Mouse (Mus musculus) c-Kit-positive CD71-positive TER-119-negative erythroid progenitor cells, embryonic 14.5 days (primary cell): ENCODE results near the gene Tbx6.

Source experiments
- DNase-seq: peaks from one replicate; pipeline ENCODE4 v3.0.0-alpha.2; 2013; ENCODE audit warnings: low read depth

The Tbx6 gene

GRCm38 (mm10) chr7:126794271-126794605, 13.0 kb downstream of the Tbx6 start:
- DNase-seq, result no peak

GRCm38 (mm10) chr7:126795387-126796317, 14.4 kb downstream of the Tbx6 start:
- no peak for DNase-seq

- DNase-seq, result no peak
Observed at GRCm38 (mm10) chr7:126796350-126796932, 15.2 kb downstream of the Tbx6 start.

DNA sequence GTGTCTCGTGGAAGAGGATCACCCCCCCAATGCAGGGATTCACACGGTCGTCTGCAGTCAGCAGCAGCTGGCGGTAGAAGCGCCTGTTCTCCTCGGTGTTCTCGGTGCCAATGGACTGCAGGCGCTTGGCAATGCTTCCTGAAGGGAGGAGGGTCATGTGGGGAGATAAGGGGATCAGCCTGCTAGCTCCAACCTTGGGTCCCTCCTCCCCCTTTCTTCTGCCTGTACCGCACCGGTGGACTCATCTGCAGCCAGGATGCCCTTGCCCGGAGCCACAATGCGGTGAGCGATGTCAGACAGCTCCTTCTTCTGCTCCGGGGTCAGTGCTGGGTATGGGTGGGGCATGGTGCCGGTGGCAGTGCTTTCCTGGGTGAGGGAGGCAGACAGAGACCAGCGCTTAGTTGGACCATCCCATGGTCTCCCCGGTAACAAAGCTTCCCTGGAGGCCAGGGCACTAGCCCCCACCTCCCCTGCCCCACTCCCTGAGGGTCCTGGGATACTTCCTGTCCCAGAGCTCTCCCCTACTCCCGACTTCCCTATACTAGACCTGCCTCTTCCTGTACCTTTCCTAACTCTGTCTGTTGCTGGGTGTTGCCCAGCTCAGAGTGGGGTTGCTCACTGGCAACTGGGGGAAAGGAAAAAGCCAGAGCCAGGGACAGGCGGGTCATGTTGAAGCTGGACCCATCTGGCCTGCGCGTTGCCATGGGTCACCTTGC, 16.3 kb downstream of the Tbx6 start, which contains the start of gene Fam57b:
Fam57b (plus strand) TSS at position 258 of the 716 bp plus-strand sequence.
- DNase-seq, result no peak

- no peak for DNase-seq
Observed at GRCm38 (mm10) chr7:126798127-126799049, 17.1 kb downstream of the Tbx6 start.

DNA sequence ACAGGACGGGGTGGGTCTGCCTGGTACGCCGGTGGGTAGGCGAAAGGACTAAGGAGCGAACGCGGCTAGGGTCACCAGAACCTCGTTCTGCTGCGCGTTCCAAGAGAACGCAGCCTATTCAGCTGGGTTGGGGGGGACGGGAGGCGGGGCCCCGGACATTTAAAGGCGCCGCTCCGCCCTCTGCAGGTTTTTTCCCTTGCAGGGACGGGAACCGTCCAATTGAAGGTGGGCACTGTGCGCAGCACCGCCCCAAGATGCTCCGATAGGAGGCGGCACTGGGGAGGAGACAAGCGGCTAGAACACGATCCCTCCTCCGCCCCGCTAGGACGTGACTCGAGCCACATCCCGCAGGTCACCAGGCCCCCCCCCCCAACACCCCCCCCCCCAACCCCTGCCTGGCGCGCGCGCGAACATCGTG, 17.8 kb downstream of the Tbx6 start:
- DNase-seq, result peak; percentile 95

DNA sequence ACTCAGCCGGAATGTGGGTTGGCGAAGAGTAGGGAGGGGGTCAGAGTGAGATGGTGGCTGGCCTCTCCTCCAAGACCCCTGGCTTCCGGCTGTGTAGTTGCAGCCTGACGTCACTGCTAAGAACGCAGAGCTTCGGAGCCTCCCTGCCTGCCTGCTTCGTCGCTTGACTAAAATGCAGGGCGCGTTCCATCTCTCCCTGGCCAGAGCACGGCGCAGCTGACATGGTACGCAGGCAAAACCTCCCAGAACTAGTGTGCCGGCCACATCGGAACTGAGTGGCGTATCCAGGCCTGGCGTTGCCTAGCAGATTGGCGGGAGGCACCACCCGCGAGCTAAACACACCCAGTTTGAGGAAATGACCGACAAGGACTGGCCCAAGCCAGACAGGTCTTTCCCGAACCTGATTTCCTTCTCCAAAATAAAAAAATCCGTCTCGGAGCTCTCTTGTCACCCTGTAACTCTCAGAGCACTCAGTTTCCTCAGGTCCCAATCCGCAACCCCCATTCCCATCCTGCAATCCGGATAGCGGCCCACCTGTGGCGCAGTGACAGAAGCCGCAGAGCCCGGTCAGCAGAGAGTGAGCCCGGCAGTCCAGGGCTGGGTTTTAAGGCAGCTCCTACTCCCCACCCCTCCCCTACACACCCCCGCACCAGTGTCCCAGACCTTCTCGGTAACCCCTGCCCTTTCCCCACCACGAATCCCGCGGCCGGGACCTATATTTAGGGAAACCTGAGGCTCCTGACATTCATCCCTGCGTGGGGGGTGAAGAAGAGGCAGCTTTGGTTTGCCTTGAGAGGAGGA, 18.4 kb downstream of the Tbx6 start:
- DNase-seq, result peak; percentile 67

DNA sequence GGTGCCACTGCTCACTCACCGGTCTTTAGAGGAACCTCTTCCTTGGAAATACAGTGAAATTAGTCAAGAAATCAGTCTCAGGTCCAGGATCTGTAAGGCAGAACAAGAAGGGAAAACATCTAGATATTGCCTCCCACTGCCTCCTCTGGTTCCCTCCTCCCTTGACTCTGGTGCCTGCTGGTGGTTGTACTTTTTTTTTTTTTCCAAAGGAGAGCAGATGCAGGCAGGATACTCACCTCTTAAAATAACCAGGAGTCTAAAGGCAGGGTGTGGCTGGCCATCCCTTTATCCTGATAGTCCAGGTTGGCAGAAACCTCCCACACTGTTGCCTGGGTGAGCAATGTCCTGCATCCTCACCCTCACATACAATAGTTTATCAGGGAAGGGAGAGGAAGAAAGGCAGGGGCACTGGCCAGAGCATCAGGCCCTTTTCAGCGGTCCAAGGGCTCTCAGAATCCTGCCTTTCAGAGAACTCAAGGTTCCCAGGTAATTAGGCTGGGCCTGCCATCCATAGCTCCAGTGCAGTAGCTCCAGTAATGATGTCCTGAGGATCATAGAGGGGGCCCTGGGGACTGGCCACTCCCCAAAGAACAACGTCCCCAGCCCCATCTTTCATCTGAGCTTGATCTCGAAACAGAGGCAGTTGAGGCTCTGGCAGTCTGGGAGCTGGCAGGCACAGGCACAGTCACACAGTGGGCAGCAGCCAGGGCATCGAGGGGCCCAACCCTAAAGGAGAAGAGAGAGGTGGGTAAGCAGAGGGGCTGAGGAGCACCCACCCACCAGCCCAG, 19.2 kb downstream of the Tbx6 start:
- DNase-seq, result no peak

GRCm38 (mm10) chr7:126801057-126801422, 19.8 kb downstream of the Tbx6 start:
- no peak for DNase-seq

- DNase-seq, result no peak
Observed at GRCm38 (mm10) chr7:126802134-126802889, 21.0 kb downstream of the Tbx6 start.

- no peak for DNase-seq
Observed at GRCm38 (mm10) chr7:126803181-126803580, 21.9 kb downstream of the Tbx6 start.

GRCm38 (mm10) chr7:126803751-126804150, 22.5 kb downstream of the Tbx6 start:
- no peak for DNase-seq

DNA sequence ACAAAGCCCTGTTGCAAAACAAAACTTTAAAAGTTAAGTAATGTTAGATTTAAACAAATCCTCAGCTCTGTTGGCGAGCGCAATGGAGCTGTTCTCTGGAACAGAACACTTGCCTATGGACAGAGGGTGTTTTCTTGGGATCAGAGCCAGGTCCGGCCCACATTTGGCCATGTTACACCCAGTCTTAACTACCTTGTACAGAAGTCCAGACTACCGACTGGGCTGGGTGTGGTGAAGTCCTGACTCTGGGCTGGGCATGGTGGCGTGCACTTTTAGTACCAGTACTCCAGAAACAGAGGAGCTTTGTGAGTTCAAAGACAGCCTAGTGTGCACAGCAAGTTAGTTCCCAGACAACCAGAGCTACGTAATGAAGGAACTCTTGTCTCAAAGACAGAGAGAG, 25.7 kb downstream of the Tbx6 start:
- DNase-seq, result no peak

DNA sequence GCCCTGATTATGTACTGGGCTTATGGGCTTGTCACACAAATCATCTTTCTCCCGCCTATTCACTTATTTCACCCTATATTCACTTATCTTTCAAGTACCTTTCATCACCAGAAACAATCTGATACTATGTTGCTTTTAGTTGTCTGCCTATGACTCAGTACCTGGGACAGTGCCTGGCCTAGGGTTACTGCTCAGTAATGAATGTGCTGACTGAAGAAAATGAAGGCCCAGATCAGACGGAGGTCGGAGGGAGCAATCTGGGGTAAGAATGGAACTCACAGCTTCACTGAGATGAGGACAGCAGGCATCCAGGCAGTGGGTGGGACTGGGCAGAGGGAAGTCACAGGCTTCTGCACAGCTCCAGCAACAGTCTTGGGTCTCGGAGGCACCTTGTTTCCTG, 26.1 kb downstream of the Tbx6 start:
- DNase-seq, result no peak

DNA sequence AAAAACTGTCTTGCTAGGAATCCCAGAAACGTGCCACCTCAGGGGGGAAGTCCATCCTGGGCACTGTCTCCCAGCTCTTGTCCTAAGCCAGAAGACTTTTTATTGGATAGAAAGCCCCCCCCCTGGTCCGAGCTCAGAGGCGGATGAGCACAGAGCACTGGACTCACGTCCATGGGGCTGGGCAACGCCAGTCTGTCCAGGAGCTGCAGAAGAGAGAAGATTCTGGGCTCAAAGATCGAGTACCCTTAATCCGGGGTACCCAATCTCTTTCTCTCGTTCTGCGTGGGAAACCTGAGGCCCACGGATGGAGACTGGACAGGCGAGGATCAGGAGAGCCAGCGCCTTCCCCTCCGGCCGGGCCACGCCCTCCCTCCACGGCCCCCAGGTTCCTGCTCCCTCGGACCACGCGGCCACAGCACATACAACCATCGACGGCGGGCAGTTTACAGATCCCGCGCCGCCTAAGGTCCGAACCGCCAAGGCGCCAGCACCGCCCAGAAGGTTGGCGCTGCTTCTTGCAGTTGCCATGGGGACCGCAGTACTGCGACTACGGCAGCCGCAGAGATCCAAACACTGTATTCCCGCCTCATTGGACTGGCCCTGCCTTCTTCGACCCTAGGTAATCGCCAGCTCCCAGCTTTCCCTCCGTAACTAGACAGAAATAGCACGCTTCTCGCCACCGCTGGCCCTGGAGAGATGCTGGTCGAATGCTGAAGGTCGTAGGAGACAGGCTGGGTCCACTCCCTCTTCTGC, 27.6 kb downstream of the Tbx6 start:
- DNase-seq, result peak; percentile 66

DNA sequence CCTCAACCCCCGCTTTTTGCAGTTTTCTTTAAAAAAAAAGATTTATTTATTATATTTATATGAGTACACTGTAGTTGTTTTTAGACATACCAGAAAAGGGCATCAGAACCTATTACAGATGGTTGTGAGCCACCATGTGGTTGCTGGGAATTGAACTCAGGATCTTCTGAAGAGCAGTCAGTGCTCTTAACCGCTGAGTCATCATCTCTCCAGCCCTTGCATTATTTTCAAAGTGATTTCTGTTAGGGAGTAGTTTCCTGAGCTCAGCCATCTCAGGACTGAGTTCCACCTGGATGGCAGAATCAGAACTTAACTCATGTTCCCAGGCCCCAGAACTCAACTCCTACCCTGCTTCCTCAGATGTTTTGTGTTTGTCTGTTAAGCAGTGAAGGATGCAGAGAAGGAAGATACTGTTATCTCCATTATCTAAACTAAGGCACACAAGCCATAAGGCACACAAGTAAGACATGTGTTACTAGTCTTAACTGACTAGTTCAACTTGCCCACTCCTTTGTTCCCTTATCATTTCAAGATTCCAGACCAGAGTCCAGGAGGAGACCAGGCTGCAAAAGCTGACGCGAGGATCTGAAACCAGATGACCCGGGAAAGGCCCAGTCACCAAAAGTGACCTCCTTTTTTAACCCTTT, 28.6 kb downstream of the Tbx6 start:
- DNase-seq, result no peak

DNA sequence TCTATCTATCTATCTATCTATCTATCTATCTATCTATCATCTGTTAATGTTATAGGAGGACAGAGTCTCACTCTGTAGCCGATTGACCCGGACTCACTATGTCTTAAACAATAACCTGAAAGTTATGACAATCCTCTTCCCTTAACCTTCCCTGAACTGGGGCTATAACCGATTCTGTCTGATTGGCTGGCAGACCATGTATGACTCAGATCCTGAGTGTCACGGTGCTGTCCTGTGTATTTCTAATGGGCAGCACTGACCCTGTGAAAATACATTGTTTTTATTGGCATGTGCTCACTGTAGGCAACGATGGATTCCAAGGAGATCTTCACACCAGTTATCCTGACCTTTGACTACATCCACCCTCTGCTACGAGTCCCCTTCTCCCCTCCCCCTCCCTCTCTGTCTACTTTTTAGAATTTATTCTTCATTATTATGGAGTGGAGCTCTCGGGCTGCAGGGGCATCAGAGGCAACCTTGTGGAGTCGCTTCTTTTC, 34.5 kb downstream of the Tbx6 start:
- no peak for DNase-seq

GRCm38 (mm10) chr7:126816494-126816893, 35.2 kb downstream of the Tbx6 start:
- DNase-seq, result no peak
